Comparison of ENCODE assay signal across 24 mouse cellular contexts in genomic region chr14:59750005-59750404, GRCm38 (mm10).
"Had no signal": no experiment of that assay in that cellular context is flagged by ENCODE, and none has a peak within 500 bp of the region (broad histone marks: within the 10 kb centered on the region; RNA-seq: fewer than 3 reads in every experiment).

No protein-coding gene starts in this region.

- H3K9ac ChIP-seq: heart, embryonic 13.5 days; heart, embryonic 15.5 days; hindbrain, embryonic 13.5 days; hindbrain, embryonic 15.5 days; kidney, embryonic 15.5 days; limb, embryonic 15.5 days; liver, embryonic 12.5 days; liver, embryonic 14.5 days had no signal

- H3K9me3 ChIP-seq: heart, embryonic 13.5 days; heart, embryonic 15.5 days; hindbrain, embryonic 13.5 days; hindbrain, embryonic 15.5 days; kidney, embryonic 15.5 days; limb, embryonic 15.5 days; liver, embryonic 12.5 days had no signal

- H3K4me1 ChIP-seq: heart, embryonic 15.5 days; hindbrain, embryonic 13.5 days; hindbrain, embryonic 15.5 days; kidney, embryonic 15.5 days; liver, embryonic 12.5 days had no signal

- ATAC-seq: hindbrain, postnatal 0 days; intestine, embryonic 16.5 days; liver, embryonic 12.5 days had no signal

- H3K36me3 ChIP-seq: heart, embryonic 13.5 days; heart, embryonic 15.5 days; hindbrain, embryonic 13.5 days; hindbrain, embryonic 15.5 days; kidney, embryonic 15.5 days; limb, embryonic 15.5 days; liver, embryonic 12.5 days had no signal

- H3K27me3 ChIP-seq: heart, embryonic 13.5 days; heart, embryonic 15.5 days; kidney, embryonic 15.5 days; limb, embryonic 15.5 days; liver, embryonic 12.5 days had no signal

- H3K27ac ChIP-seq: heart, embryonic 13.5 days; heart, embryonic 15.5 days; hindbrain, embryonic 13.5 days; hindbrain, embryonic 15.5 days; hindbrain, postnatal 0 days; kidney, embryonic 15.5 days; kidney, postnatal 0 days; layer of hippocampus, adult 2 months; left cerebral cortex, adult 2 months; limb, embryonic 15.5 days; liver, embryonic 12.5 days; liver, embryonic 14.5 days had no signal

- DNase-seq: gastrocnemius, postnatal 14 days; gastrocnemius, postnatal 36 days; heart, adult 18-20 months; heart, postnatal 14 days; heart, postnatal 36 days; kidney, adult 11 months; kidney, adult 2 months; kidney, adult 9 months; kidney, postnatal 14 days; kidney, postnatal 4 days had no signal

- H3K4me2 ChIP-seq: heart, embryonic 11.5 days; heart, embryonic 13.5 days; heart, embryonic 15.5 days; hindbrain, embryonic 13.5 days; hindbrain, embryonic 15.5 days; kidney, embryonic 15.5 days; limb, embryonic 15.5 days; liver, embryonic 12.5 days had no signal

- H3K4me3 ChIP-seq: heart, embryonic 13.5 days; heart, embryonic 15.5 days; hindbrain, embryonic 13.5 days; hindbrain, embryonic 15.5 days; kidney, embryonic 15.5 days; layer of hippocampus, adult 2 months; left cerebral cortex, adult 2 months; limb, embryonic 15.5 days; liver, embryonic 12.5 days had no signal
